Mouse (Mus musculus) bone marrow, adult 2 months (tissue): ENCODE measurements around the gene Gm49358.

Experiments
- CTCF ChIP-seq: fragments of 200-500 bp; IDR thresholded peaks from 2 replicates; pipeline ENCODE4 v1.5.1; 2011; ENCODE audit warnings: low read length, control low read depth; ENCODE audit not compliant: control insufficient read depth, insufficient read depth
- POLR2A ChIP-seq: fragments of 200-500 bp; IDR thresholded peaks from 2 replicates; pipeline ENCODE4 v1.6.1; 2011; ENCODE audit warnings: low read depth, mild to moderate bottlenecking, control low read depth, low read length, borderline replicate concordance; ENCODE audit not compliant: control insufficient read depth

DNA sequence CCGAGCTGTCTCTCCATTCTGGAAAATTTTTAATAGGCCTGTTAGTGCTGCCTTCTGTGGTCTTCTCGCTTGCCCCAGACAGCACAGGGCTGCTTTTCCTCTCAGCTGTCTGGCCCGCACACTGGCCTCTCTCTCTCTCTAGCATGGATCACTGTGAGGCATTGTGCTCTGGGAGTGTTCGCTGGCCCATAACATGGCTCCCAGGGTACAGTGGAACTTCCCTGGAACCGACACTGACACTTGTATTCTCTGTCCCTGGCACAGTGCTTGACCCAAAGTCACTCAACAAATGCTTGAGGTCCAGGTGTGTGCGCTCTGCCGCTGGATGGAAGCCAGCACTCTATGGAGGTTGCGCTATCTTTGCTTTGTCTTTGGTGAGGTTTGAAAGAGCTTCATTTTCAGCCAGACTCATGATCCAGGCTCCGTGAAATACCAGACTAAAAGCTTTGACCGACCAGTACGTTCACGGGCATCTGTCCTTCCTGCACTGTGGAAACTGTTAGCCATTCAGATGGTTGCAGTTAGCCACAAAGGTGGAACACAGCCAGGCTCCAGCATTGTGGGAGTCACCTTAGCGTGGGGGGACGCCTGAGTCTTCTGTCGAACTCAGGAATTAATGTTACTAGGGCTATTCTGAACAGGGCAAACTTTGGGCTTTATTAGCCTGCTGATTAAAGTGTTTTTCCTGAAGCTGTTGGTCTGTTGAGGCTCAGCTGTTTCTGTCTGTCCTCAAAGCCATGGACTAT, 44.4 kb downstream of the Gm49358 start:
- TF ChIP-seq POLR2A: no peak
- no peak for TF ChIP-seq CTCF
